Mouse (Mus musculus): Measurements from ENCODE around the gene Vars. TPM values are rescaled to one million over a fixed set of nuclear protein-coding genes. Genes with fewer than 3 reads are reported as not detected.

Vars gene
- polyA plus RNA-seq, 1 experiment from 2014 or later, result 51.1 TPM

- WGBS, result 94% methylated on average over 8 of the region's 8 CpGs
- DNase-seq (no peak), ATAC-seq (ENCODE audit: low FRiP score, low TSS enrichment) (no peak)
- H3K4me3 ChIP-seq (replicated peaks; ENCODE audit: low read depth, low read length), result no peak overlapping the region
- no peak overlapping the region for H3K4me2 ChIP-seq (ENCODE audit: low read length)
- H3K9me3 ChIP-seq (ENCODE audit: control insufficient read depth, low read length), result no peaks in the 10 kb centered on the region
- no peaks in the 10 kb centered on the region for H3K36me3 ChIP-seq (ENCODE audit: control insufficient read depth, insufficient read depth, low read length)
- H3K4me1 ChIP-seq (ENCODE audit: control insufficient read depth, insufficient read depth, low read length), result peaks cover 3% of the 10 kb centered on the region; the same call in 1 of the 2 replicates
- H3K27ac ChIP-seq (replicated peaks; ENCODE audit: low read depth, low read length), result no peak overlapping the region
- no peak overlapping the region for H3K9ac ChIP-seq (replicated peaks; ENCODE audit: low read length)
- H3K27me3 ChIP-seq (ENCODE audit: control insufficient read depth, insufficient read depth, low read length), result no peaks in the 10 kb centered on the region
Measured at GRCm38 (mm10) chr17:35022541-35023060, 21.8 kb downstream of the Vars start.

DNA sequence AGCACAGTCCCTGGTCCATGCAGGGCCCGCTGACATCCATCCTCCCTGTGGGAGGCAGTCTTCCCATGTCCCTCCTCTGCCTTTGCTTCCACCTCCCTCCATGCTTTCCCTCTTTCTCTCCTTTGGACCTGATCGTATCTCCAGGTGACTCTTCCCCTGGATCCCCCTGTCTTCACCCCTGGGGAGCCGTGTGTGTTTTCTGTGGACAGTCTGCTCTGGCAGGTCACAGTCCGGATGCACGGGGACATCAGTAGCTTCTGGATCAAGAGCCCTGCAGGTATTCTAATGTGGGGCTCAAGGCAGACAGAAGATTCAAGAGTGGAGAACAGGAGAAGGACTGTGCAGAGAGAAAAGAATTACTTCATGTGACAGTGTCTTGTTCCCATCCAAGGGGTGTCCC lies 22.4 kb downstream of the Vars start:
- WGBS, result 87% methylated on average over 5 of the region's 5 CpGs
- H3K9ac ChIP-seq (replicated peaks; ENCODE audit: low read length), result no peak overlapping the region
- H3K4me3 ChIP-seq (replicated peaks; ENCODE audit: low read depth, low read length), result no peak overlapping the region
- H3K9me3 ChIP-seq (ENCODE audit: control insufficient read depth, low read length), result no peaks in the 10 kb centered on the region
- peaks cover 3% of the 10 kb centered on the region; the same call in 1 of the 2 replicates for H3K4me1 ChIP-seq (ENCODE audit: control insufficient read depth, insufficient read depth, low read length)
- no peaks in the 10 kb centered on the region for H3K36me3 ChIP-seq (ENCODE audit: control insufficient read depth, insufficient read depth, low read length)
- no peak overlapping the region for H3K27ac ChIP-seq (replicated peaks; ENCODE audit: low read depth, low read length)
- ATAC-seq (ENCODE audit: low FRiP score, low TSS enrichment) (no peak), DNase-seq (no peak)
- H3K27me3 ChIP-seq (ENCODE audit: control insufficient read depth, insufficient read depth, low read length), result no peaks in the 10 kb centered on the region
- H3K4me2 ChIP-seq (ENCODE audit: low read length), result no peak overlapping the region

DNA sequence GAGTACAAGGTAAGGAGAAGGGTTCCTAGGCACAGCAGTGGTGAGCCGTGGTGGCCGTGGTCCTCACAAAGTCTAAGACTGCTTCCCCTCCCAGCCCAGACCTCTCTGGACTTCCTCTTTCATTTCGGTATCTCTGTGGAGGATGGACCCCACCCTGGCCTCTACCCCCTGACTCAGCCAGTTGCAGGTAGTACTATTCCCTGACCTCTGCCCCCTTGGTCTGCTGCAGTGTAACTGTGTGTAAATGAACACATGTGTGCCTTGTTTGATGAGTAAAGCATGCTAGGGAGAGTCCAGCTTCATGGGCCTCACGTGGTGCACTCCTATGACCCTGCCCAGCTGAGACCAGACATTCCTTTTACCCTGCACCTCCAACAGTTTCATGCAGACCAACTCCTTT lies 23.0 kb downstream of the Vars start:
- Histone ChIP-seq H3K4me3 (replicated peaks; ENCODE audit: low read depth, low read length) (no peak overlapping the region), H3K9me3 (ENCODE audit: control insufficient read depth, low read length) (no peaks in the 10 kb centered on the region), H3K4me1 (ENCODE audit: control insufficient read depth, insufficient read depth, low read length) (peaks cover 3% of the 10 kb centered on the region; the same call in 1 of the 2 replicates), H3K9ac (replicated peaks; ENCODE audit: low read length) (no peak overlapping the region), H3K4me2 (ENCODE audit: low read length) (no peak overlapping the region), H3K36me3 (ENCODE audit: control insufficient read depth, insufficient read depth, low read length) (no peaks in the 10 kb centered on the region), H3K27me3 (ENCODE audit: control insufficient read depth, insufficient read depth, low read length) (no peaks in the 10 kb centered on the region), H3K27ac (replicated peaks; ENCODE audit: low read depth, low read length) (no peak overlapping the region)
- ATAC-seq (ENCODE audit: low FRiP score, low TSS enrichment) (no peak), DNase-seq (no peak)
- 86% methylated on average over 4 of the region's 4 CpGs for WGBS

DNA sequence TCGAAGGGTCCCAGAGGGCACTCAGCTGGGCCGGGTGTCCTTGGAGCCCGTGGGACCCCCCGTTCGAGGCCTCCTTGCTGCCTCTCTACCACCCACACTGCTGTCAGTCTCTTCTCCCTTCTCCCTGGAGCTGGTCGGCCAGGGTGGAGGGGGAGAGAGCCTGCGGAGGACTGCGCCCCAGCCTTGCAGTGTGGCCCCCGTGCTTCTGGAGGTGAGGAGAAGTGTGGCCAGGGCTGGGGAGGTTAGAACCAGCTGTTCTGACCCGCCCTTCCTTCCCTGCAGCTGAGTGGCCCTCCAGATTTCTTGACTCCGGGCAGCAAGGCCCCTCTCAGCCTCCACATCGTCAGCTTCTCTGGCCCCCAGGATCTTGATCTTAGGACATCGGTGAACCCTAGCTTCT lies 23.5 kb downstream of the Vars start:
- Histone ChIP-seq H3K36me3 (ENCODE audit: control insufficient read depth, insufficient read depth, low read length) (no peaks in the 10 kb centered on the region), H3K27ac (replicated peaks; ENCODE audit: low read depth, low read length) (no peak overlapping the region), H3K4me1 (ENCODE audit: control insufficient read depth, insufficient read depth, low read length) (peaks cover 3% of the 10 kb centered on the region; the same call in 1 of the 2 replicates), H3K4me2 (ENCODE audit: low read length) (no peak overlapping the region), H3K4me3 (replicated peaks; ENCODE audit: low read depth, low read length) (no peak overlapping the region), H3K9ac (replicated peaks; ENCODE audit: low read length) (no peak overlapping the region), H3K9me3 (ENCODE audit: control insufficient read depth, low read length) (no peaks in the 10 kb centered on the region), H3K27me3 (ENCODE audit: control insufficient read depth, insufficient read depth, low read length) (no peaks in the 10 kb centered on the region)
- WGBS, result 83% methylated on average over 13 of the region's 13 CpGs
- ATAC-seq (ENCODE audit: low FRiP score, low TSS enrichment) (no peak), DNase-seq (no peak)

- Histone ChIP-seq H3K4me2 (ENCODE audit: low read length) (no peak overlapping the region), H3K27me3 (ENCODE audit: control insufficient read depth, insufficient read depth, low read length) (no peaks in the 10 kb centered on the region), H3K9ac (replicated peaks; ENCODE audit: low read length) (no peak overlapping the region), H3K4me1 (ENCODE audit: control insufficient read depth, insufficient read depth, low read length) (peaks cover 8% of the 10 kb centered on the region), H3K36me3 (ENCODE audit: control insufficient read depth, insufficient read depth, low read length) (no peaks in the 10 kb centered on the region), H3K27ac (replicated peaks; ENCODE audit: low read depth, low read length) (no peak overlapping the region), H3K9me3 (ENCODE audit: control insufficient read depth, low read length) (no peaks in the 10 kb centered on the region), H3K4me3 (replicated peaks; ENCODE audit: low read depth, low read length) (no peak overlapping the region)
- WGBS, result 64% methylated on average over 7 of the region's 10 CpGs
- DNase-seq (no peak), ATAC-seq (ENCODE audit: low FRiP score, low TSS enrichment) (no peak)
Measured at GRCm38 (mm10) chr17:35024691-35025488, 24.1 kb downstream of the Vars start.

DNA sequence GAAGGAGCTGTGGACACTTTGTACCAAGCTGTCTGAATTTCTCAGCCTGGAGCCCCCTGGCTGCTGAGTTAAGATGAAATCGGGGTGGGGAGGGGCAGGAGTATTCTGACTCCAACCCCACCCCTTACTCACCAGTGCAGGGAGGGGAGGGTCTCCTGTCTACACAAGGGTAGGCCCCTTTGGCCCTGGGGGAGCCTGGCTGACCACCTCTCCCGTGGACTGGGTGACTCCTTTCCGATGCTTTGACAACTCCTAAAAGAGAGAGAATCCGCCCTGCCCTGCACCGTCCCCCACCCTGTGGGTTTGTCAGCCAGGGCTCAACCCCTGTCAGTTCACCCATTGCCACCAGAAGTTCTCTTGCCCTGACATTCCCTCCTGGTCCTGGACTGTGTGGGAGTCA lies 25.4 kb downstream of the Vars start:
- ATAC-seq (ENCODE audit: low FRiP score, low TSS enrichment) (no peak), DNase-seq (no peak)
- Histone ChIP-seq H3K9ac (replicated peaks; ENCODE audit: low read length) (no peak overlapping the region), H3K4me2 (ENCODE audit: low read length) (no peak overlapping the region), H3K36me3 (ENCODE audit: control insufficient read depth, insufficient read depth, low read length) (no peaks in the 10 kb centered on the region), H3K27me3 (ENCODE audit: control insufficient read depth, insufficient read depth, low read length) (no peaks in the 10 kb centered on the region), H3K4me1 (ENCODE audit: control insufficient read depth, insufficient read depth, low read length) (peaks cover 11% of the 10 kb centered on the region), H3K27ac (replicated peaks; ENCODE audit: low read depth, low read length) (no peak overlapping the region), H3K4me3 (replicated peaks; ENCODE audit: low read depth, low read length) (no peak overlapping the region), H3K9me3 (ENCODE audit: control insufficient read depth, low read length) (no peaks in the 10 kb centered on the region)
- 87% methylated on average over 5 of the region's 5 CpGs for WGBS

DNA sequence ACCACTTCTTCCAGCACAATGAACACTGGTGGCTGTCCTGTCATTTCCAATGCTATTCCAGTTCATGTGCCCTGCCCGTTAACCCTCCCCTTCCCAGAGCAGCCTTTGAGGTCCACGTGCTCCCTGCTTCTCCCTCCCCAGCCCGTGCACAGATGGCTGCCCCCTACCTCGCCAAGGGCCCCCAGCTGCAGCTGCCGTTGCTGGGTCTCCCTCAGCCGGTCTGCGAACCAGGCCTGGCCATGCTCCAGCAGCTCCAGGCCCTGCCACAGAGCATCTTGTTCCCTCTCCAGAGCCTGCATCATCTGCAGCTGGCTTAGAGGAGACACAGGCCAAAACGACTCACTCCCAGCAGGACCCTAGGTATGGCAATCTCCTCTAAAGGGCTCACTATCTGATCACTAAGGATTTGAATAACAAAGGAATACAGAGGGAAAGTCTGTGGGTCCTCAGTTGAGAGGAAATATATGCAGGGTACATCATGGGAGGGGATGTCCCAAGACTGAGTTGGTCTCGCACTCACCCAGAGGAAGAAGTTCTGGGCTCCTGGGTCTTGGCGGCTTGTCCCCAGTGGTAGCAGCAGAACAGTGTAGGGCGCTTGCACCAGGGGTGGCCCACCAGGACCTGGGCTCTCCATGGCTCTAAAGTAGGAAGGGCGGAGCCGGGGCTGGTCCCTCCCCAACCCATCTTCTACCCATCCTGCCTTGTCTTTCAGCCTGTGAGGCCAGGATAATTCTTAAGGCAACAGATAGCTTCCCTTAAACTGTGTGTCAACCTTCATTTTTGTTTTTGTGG lies 26.7 kb downstream of the Vars start, which contains the start of gene Sapcd1:
Gene Sapcd1, minus strand, starts transcription at position 740 of the 792 bp plus-strand sequence.
- Histone ChIP-seq H3K4me2 (ENCODE audit: low read length) (no peak within 1 kb of the TSS), H3K9me3 (ENCODE audit: control insufficient read depth, low read length) (no peaks in the 10 kb centered on the region), H3K27ac (replicated peaks; ENCODE audit: low read depth, low read length) (peak within 1 kb of the TSS; percentile 63), H3K27me3 (ENCODE audit: control insufficient read depth, insufficient read depth, low read length) (no peaks in the 10 kb centered on the region), H3K4me3 (replicated peaks; ENCODE audit: low read depth, low read length) (no peak within 1 kb of the TSS), H3K4me1 (ENCODE audit: control insufficient read depth, insufficient read depth, low read length) (peaks cover 8% of the 10 kb centered on the region; the same call in 1 of the 2 replicates), H3K36me3 (ENCODE audit: control insufficient read depth, insufficient read depth, low read length) (no peaks in the 10 kb centered on the region), H3K9ac (replicated peaks; ENCODE audit: low read length) (no peak within 1 kb of the TSS)
- ATAC-seq (ENCODE audit: low FRiP score, low TSS enrichment), result peak; percentile 65
- peak; percentile 61 for DNase-seq
- 24% methylated on average over 13 of the region's 13 CpGs for WGBS

GRCm38 (mm10) chr17:35028315-35028714 lies 27.5 kb downstream of the Vars start:
- Histone ChIP-seq H3K36me3 (ENCODE audit: control insufficient read depth, insufficient read depth, low read length) (no peaks in the 10 kb centered on the region), H3K4me2 (ENCODE audit: low read length) (no peak overlapping the region), H3K9me3 (ENCODE audit: control insufficient read depth, low read length) (no peaks in the 10 kb centered on the region), H3K4me3 (replicated peaks; ENCODE audit: low read depth, low read length) (no peak overlapping the region), H3K27me3 (ENCODE audit: control insufficient read depth, insufficient read depth, low read length) (no peaks in the 10 kb centered on the region), H3K4me1 (ENCODE audit: control insufficient read depth, insufficient read depth, low read length) (peaks cover 8% of the 10 kb centered on the region; the same call in 1 of the 2 replicates), H3K27ac (replicated peaks; ENCODE audit: low read depth, low read length) (0 out of 2 replicates have a peak overlapping the region, but pooled peaks have one; percentile 20), H3K9ac (replicated peaks; ENCODE audit: low read length) (no peak overlapping the region)
- no peak for ATAC-seq (ENCODE audit: low FRiP score, low TSS enrichment)
- 91% methylated on average over 2 of the region's 2 CpGs for WGBS
- DNase-seq, result no peak
